Mouse (Mus musculus) heart, embryonic 13.5 days (tissue): ENCODE data around the gene Hectd4. TPM values are rescaled to one million over a fixed set of nuclear protein-coding genes. Genes with fewer than 3 reads are reported as not detected.
"Not testable (repeated sequence)": the region's sequence is repeated elsewhere in the genome, so short reads cannot be mapped to it uniquely, and the experiment has no call there.

ENCODE experiments used
- ATAC-seq: fragments of 200-750 bp; cut with Nextera tagmentation; 2 replicates; pipeline ENCODE4 v1.8.0; 2017; ENCODE audit warnings: moderate TSS enrichment; ENCODE audit not compliant: insufficient number of reproducible peaks, low FRiP score, low TSS enrichment; ENCODE audit errors: extremely low read depth
- H3K27ac ChIP-seq: fragments of 300-500 bp; sonication (generic); replicated peaks from 2 replicates; pipeline ENCODE4 v1.5.1; 2015; ENCODE audit warnings: moderate library complexity, mild to moderate bottlenecking, inconsistent platforms
- H3K27me3 ChIP-seq: fragments of 300-500 bp; sonication (generic); replicated peaks from 2 replicates; pipeline ENCODE4 v1.6.1; 2015; ENCODE audit warnings: mild to moderate bottlenecking, inconsistent platforms
- H3K36me3 ChIP-seq: fragments of 300-500 bp; sonication (generic); 2 replicates; pipeline ENCODE4 v1.6.1; 2015; ENCODE audit warnings: mild to moderate bottlenecking, inconsistent platforms
- H3K4me1 ChIP-seq: fragments of 300-500 bp; sonication (generic); 2 replicates; pipeline ENCODE4 v1.6.1; 2015; ENCODE audit warnings: inconsistent platforms
- H3K4me2 ChIP-seq: fragments of 300-500 bp; sonication (generic); 2 replicates; pipeline ENCODE4 v1.6.1; 2015; ENCODE audit warnings: inconsistent platforms, mild to moderate bottlenecking, moderate library complexity
- H3K4me3 ChIP-seq: fragments of 300-500 bp; sonication (generic); 2 replicates; pipeline ENCODE4 v1.5.1; 2015; ENCODE audit warnings: moderate library complexity, mild to moderate bottlenecking, inconsistent platforms
- H3K9ac ChIP-seq: fragments of 300-500 bp; sonication (generic); 2 replicates; pipeline ENCODE4 v1.6.1; 2015; ENCODE audit warnings: inconsistent platforms, mild to moderate bottlenecking, moderate library complexity
- H3K9me3 ChIP-seq: fragments of 300-500 bp; sonication (generic); 2 replicates; pipeline ENCODE4 v1.6.1; 2016; ENCODE audit warnings: inconsistent platforms
- WGBS: fragments of 180-500 bp; shearing (Covaris S2); methylation state at CpG from one replicate; pipeline ENCODE4 v1.1.7; 2015; ENCODE audit warnings: mixed read lengths; 5-methylcytosine and 5-hydroxymethylcytosine counted together
- polyA plus RNA-seq: library from polyadenylated mRNA; unstranded; fragments of >200 nt; fragmentation: Nextera tagmentation; extraction: Ambion mirVana; gene quantifications from 2 replicates; pipeline ENCODE4 v1.2.1, GENCODE M21; 2015

Hectd4 gene
- polyA plus RNA-seq, 1 experiment from 2014 or later = 2.8 TPM

- peak within 1 kb of the TSS; percentile 91 for H3K27ac ChIP-seq
- peaks cover 47% of the 10 kb centered on the region for H3K4me1 ChIP-seq
- peak within 1 kb of the TSS; percentile 87 for H3K4me2 ChIP-seq
- H3K4me3 ChIP-seq = peak within 1 kb of the TSS; percentile 93
- no peaks in the 10 kb centered on the region for H3K9me3 ChIP-seq
- no peaks in the 10 kb centered on the region for H3K27me3 ChIP-seq
- no peaks in the 10 kb centered on the region for H3K36me3 ChIP-seq
- ATAC-seq = peak; percentile 93
- under 1% methylated on average over 86 of the region's 98 CpGs for WGBS
- H3K9ac ChIP-seq = peak within 1 kb of the TSS; percentile 98
Measured at GRCm38 (mm10) chr5:121190836-121191583, 29.0 kb upstream of the Hectd4 start, which contains the start of gene Ptpn11. Gene Ptpn11, minus strand, starts transcription at chr5:121191397.

GRCm38 (mm10) chr5:121191584-121191906 lies 28.5 kb upstream of the Hectd4 start:
- peak overlapping the region; percentile 93 for H3K4me3 ChIP-seq
- H3K4me2 ChIP-seq = peak overlapping the region; percentile 87
- peak overlapping the region; percentile 98 for H3K9ac ChIP-seq
- H3K4me1 ChIP-seq = peaks cover 42% of the 10 kb centered on the region
- WGBS = 11% methylated on average over 17 of the region's 17 CpGs
- H3K36me3 ChIP-seq = no peaks in the 10 kb centered on the region
- no peak for ATAC-seq
- H3K27me3 ChIP-seq = no peaks in the 10 kb centered on the region
- H3K27ac ChIP-seq = peak overlapping the region; percentile 91
- no peaks in the 10 kb centered on the region for H3K9me3 ChIP-seq

GRCm38 (mm10) chr5:121194173-121194572 lies 25.8 kb upstream of the Hectd4 start:
- no peaks in the 10 kb centered on the region for H3K9me3 ChIP-seq
- H3K4me3 ChIP-seq = no peak overlapping the region
- H3K27ac ChIP-seq = no peak overlapping the region
- H3K36me3 ChIP-seq = no peaks in the 10 kb centered on the region
- H3K4me1 ChIP-seq = peaks cover 16% of the 10 kb centered on the region
- H3K9ac ChIP-seq = no peak overlapping the region
- ATAC-seq = no peak
- WGBS = 9% methylated on average over 1 of the region's 1 CpGs
- H3K27me3 ChIP-seq = no peaks in the 10 kb centered on the region
- no peak overlapping the region for H3K4me2 ChIP-seq

- no peak for ATAC-seq
- 31% methylated on average over 5 of the region's 5 CpGs for WGBS
- H3K4me1 ChIP-seq = peaks cover under 1% of the 10 kb centered on the region; the same call in 1 of the 2 replicates
- no peaks in the 10 kb centered on the region for H3K9me3 ChIP-seq
- H3K36me3 ChIP-seq = no peaks in the 10 kb centered on the region
- no peak overlapping the region for H3K9ac ChIP-seq
- H3K4me3 ChIP-seq = no peak overlapping the region
- no peak overlapping the region for H3K4me2 ChIP-seq
- no peak overlapping the region for H3K27ac ChIP-seq
- H3K27me3 ChIP-seq = no peaks in the 10 kb centered on the region
Measured at GRCm38 (mm10) chr5:121196764-121197163, 23.3 kb upstream of the Hectd4 start.

- no peak overlapping the region for H3K4me2 ChIP-seq
- H3K9ac ChIP-seq = no peak overlapping the region
- H3K4me3 ChIP-seq = no peak overlapping the region
- no peaks in the 10 kb centered on the region for H3K27me3 ChIP-seq
- no peak for ATAC-seq
- WGBS = 69% methylated on average over 2 of the region's 2 CpGs
- no peaks in the 10 kb centered on the region for H3K36me3 ChIP-seq
- no peaks in the 10 kb centered on the region for H3K9me3 ChIP-seq
- H3K4me1 ChIP-seq = no peaks in the 10 kb centered on the region; the same call in 1 of the 2 replicates
- H3K27ac ChIP-seq = no peak overlapping the region
Measured at GRCm38 (mm10) chr5:121197337-121197736, 22.7 kb upstream of the Hectd4 start.

DNA sequence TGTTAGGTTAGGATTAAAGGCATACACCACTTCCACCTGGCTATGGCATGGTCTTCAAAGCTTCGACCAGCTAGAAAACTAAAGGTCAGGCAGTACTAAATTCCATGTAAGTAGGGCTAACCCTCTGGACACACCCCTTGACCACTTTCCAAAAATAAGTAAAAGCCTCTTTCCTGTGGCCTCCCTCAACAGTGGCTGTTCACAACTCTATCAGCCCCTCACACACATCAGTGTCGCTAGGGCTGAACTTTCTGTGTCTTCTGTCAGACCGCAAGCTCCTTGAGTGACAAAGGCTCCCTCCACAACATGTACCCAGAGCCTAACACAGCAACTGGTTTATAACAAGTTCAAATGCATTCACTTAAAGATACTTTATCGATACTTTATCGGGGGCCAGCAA lies 21.6 kb upstream of the Hectd4 start:
- Histone ChIP-seq H3K9me3 (no peaks in the 10 kb centered on the region), H3K4me3 (no peak overlapping the region), H3K4me1 (no peaks in the 10 kb centered on the region; the same call in 1 of the 2 replicates), H3K27me3 (no peaks in the 10 kb centered on the region), H3K36me3 (no peaks in the 10 kb centered on the region), H3K9ac (no peak overlapping the region), H3K4me2 (no peak overlapping the region), H3K27ac (no peak overlapping the region)
- WGBS = 70% methylated on average over 5 of the region's 5 CpGs
- no peak for ATAC-seq

DNA sequence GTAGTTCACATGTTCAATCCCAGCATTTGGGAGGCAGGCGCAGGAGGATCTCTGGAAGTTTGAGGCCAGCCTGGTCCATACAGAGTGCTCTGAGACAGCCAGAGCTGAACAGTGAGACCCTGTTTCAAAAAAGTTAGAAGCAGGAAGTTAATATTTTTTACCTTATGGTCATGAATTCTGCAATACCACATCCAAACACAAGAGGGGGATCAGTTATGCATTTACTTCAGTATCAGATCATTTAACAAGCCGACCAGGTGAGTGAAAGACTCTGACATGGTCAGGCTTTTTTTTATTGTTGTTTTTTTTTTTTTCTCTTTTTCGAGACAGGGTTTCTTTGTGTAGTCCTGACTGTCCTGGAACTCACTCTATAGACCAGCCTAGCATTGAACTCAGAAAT lies 18.3 kb upstream of the Hectd4 start:
- ATAC-seq = no peak
- H3K9ac ChIP-seq = no peak overlapping the region
- H3K9me3 ChIP-seq = no peaks in the 10 kb centered on the region
- H3K36me3 ChIP-seq = peaks cover 13% of the 10 kb centered on the region
- WGBS = 40% methylated on average over 3 of the region's 3 CpGs
- no peak overlapping the region for H3K4me2 ChIP-seq
- H3K4me3 ChIP-seq = no peak overlapping the region
- H3K4me1 ChIP-seq = peaks cover 18% of the 10 kb centered on the region
- H3K27ac ChIP-seq = no peak overlapping the region
- H3K27me3 ChIP-seq = no peaks in the 10 kb centered on the region

DNA sequence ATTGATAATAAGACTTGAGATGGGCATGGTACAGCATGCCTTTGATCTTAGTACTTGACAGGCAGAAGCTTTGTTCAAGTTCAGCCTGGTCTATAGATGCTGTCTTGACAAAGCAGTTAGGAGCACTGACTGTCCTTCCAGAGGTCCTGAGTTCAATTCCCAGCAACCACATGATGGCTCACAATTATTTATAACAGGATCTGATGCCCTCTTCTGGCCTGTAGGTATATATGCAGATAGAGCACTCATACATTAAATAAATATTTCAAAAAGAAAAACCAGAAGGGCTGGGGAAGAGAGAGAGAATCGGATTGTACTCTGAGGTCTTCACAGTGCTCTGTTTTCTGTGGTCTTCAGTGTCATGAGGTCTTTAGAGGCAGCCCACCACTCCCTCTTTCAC lies 17.6 kb upstream of the Hectd4 start:
- H3K4me3 ChIP-seq = no peak overlapping the region
- H3K9me3 ChIP-seq = no peaks in the 10 kb centered on the region
- no peak overlapping the region for H3K27ac ChIP-seq
- H3K27me3 ChIP-seq = no peaks in the 10 kb centered on the region
- 75% methylated on average over 1 of the region's 1 CpGs for WGBS
- no peak for ATAC-seq
- no peak overlapping the region for H3K9ac ChIP-seq
- H3K36me3 ChIP-seq = peaks cover 20% of the 10 kb centered on the region
- no peak overlapping the region for H3K4me2 ChIP-seq
- H3K4me1 ChIP-seq = peaks cover 25% of the 10 kb centered on the region

GRCm38 (mm10) chr5:121204132-121205089 lies 15.6 kb upstream of the Hectd4 start, which contains the start of gene Rpl6:
Gene Rpl6, plus strand, starts transcription at chr5:121204481.
- Histone ChIP-seq H3K27me3 (no peaks in the 10 kb centered on the region), H3K4me3 (peak within 1 kb of the TSS; percentile 98), H3K4me1 (peaks cover 26% of the 10 kb centered on the region), H3K27ac (peak within 1 kb of the TSS; percentile 72), H3K9ac (peak within 1 kb of the TSS; percentile 99), H3K9me3 (no peaks in the 10 kb centered on the region), H3K36me3 (peaks cover 40% of the 10 kb centered on the region), H3K4me2 (peak within 1 kb of the TSS; percentile 82)
- ATAC-seq = peak; percentile 72
- WGBS = 1% methylated on average over 52 of the region's 52 CpGs

GRCm38 (mm10) chr5:121205537-121206130 lies 14.4 kb upstream of the Hectd4 start:
- 60% methylated on average over 8 of the region's 10 CpGs for WGBS
- H3K27me3 ChIP-seq, H3K9me3 ChIP-seq, H3K27ac ChIP-seq, ATAC-seq: not testable (repeated sequence)
- H3K9ac ChIP-seq = peak overlapping the region; percentile 99
- peak overlapping the region; percentile 82 for H3K4me2 ChIP-seq
- peaks cover 26% of the 10 kb centered on the region for H3K4me1 ChIP-seq
- peaks cover 52% of the 10 kb centered on the region for H3K36me3 ChIP-seq
- peak overlapping the region; percentile 98 for H3K4me3 ChIP-seq

- H3K4me1 ChIP-seq = peaks cover 26% of the 10 kb centered on the region
- WGBS = 78% methylated on average over 9 of the region's 9 CpGs
- H3K9ac ChIP-seq = peak overlapping the region; percentile 99
- no peak overlapping the region for H3K27ac ChIP-seq
- no peaks in the 10 kb centered on the region for H3K27me3 ChIP-seq
- H3K4me3 ChIP-seq = peak overlapping the region; percentile 98; the same call in 1 of the 2 replicates
- H3K36me3 ChIP-seq = peaks cover 61% of the 10 kb centered on the region
- H3K4me2 ChIP-seq = peak overlapping the region; percentile 82
- no peak for ATAC-seq
- H3K9me3 ChIP-seq = no peaks in the 10 kb centered on the region
Measured at GRCm38 (mm10) chr5:121206540-121206939, 13.5 kb upstream of the Hectd4 start.
